Mouse (Mus musculus): ENCODE data around the gene Map3k11.

DNA sequence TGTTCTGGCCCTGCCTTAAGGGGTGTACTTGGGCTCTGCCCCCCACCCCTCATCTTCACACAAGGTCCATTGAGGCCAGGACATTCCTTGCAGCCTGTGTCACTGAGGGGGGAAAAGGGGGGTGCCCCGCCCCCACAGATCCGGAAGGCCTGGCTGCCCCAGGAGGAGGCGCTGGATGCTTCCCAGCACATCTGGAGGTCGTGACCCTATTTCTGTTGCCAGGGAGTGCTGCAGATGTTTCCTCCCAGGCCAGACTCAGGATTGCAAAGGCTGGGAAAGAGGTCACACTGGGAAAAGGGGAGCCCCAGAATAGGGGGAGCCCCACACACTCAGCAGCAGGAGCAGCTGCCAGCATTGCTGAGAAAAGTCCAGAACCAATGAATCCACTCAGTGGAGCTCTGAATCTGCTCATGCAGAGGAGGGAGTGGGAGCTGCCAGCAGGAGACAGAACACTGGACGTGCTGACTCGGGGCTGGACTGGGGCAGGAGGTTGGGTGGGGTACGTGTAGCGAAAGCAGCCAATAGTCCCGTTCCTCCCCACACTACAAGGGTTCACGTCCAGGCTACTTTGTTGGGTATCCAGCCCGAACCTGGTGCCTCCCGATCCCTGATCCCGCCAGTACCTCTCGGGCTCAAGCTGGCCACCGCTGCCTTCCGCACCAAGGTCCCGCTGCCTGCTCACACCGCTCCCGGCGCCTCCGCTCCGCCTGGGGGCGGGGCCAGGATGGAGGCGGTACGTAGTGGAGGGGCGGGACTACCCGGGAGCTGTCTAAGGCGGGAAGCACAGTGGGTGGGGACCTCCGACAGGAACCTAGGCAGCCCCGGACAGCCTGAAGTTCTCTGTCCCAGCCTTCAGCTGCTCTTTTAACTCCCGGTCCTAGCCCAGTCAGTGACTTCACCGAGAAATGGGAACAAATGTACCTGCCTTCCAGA, 25.3 kb upstream of the Map3k11 start, which contains the start of gene Sipa1:
- TF ChIP-seq CTCF (IDR thresholded peaks at IDR 0.05) (peak; percentile 29; the same call in 1 of the 2 replicates), EP300 (IDR thresholded peaks at IDR 0.05) (no peak)

Data from lung, postnatal 0 days (tissue).